Mouse (Mus musculus): ENCODE results near the gene Serpina3g. TPM values are rescaled to one million over a fixed set of nuclear protein-coding genes. Genes with fewer than 3 reads are reported as not detected.
"Not testable (repeated sequence)": the region's sequence is repeated elsewhere in the genome, so short reads cannot be mapped to it uniquely, and the experiment has no call there.

Serpina3g gene
- total RNA-seq (2022) = not detected

DNA sequence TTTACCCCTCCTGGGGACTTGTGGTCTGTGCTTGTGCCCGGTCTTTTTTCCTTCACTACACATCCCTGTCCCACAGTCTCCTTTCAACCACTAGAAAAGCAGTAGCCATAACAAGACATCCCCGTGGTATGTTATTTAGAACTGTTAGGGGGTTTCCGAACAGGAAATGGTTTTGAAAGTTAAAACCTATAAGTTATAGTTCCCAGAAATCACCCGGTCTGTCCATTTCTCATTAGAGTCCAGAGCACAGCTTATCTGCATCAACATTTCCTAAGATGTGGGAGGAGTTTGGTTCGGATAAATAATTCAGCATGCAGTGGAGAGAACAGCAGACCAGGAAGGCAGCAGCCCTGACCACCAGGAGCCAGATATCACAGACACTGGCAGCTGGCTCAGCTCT, at the start of gene Serpina3g:
Serpina3g (plus strand) TSS at position 331 of the 400 bp plus-strand sequence.
- DNase-seq (ENCODE audit: low spot score in 2 of 2) = no peak

- no peak for DNase-seq (ENCODE audit: low spot score in 2 of 2)
These were observed 46.8 kb upstream of the Serpina3g start for GRCm38 (mm10) chr12:104189246-104189645.

GRCm38 (mm10) chr12:104190852-104191251, 45.2 kb upstream of the Serpina3g start:
- DNase-seq (ENCODE audit: low spot score in 2 of 2) = no peak

DNA sequence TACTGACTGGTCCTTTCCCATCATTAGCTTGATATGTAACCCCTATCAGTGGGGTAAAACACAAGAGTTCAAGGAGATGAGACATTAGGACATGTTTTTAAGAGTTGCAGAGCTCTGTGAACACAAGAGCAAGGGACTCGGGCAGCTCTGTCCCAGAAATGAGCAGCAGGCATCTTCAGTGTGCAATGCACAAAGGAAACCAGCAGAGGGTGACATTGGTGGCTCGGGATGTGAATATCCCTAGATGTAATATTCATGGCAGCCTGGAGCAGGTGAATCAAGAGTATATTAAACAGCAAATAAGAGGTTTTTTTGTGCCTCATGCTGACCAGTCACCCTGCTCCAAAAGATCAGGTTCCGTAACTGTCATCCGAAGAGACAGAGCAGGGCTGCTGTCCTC, 26.9 kb upstream of the Serpina3g start:
- DNase-seq (ENCODE audit: low spot score in 2 of 2) = no peak

DNA sequence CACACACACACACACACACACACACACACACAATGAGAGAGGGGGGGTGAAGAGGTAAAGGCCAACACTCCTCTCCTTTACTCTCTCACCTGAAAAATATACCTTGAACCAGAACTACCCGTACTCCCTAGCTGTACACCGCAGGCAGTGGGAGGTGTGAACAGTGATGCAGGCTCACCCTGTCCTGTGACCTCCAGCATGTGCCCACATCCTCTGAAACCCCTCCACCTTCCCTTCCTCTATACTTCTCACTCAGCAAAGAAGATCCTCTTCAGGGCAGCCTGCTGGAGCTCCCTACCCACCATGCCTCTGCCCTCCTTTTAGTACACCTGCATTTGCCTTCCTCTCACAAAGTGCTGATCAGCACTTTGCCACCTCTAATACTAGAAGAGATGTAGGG, 26.2 kb upstream of the Serpina3g start:
- no peak for DNase-seq (ENCODE audit: low spot score in 2 of 2)

- DNase-seq (ENCODE audit: low spot score in 2 of 2) = no peak
These were observed 22.2 kb upstream of the Serpina3g start for GRCm38 (mm10) chr12:104213689-104214444.

GRCm38 (mm10) chr12:104214445-104214753, 21.6 kb upstream of the Serpina3g start, which contains the start of gene Serpina3f:
Gene Serpina3f (plus strand): TSS chr12:104214544.
- no peak for DNase-seq (ENCODE audit: low spot score in 2 of 2)

DNA sequence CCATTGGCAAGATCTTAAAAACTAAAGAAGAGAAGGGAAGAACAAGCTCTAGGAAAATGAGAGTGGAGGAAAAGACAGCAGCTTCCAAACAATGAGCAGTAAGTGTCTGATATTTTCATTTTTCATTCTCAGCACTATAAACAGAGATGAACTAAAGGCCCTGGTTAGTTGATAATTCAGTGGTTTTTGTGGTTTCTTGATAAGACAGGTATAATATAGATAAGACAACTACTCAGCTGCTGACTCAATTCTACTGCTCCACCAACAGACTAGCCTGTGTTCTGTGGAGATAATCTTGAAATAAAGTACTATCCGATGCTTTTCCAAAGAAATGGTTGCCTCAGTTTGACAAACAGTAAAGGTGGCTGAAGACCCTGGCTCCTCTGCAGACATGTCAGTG, 20.8 kb upstream of the Serpina3g start:
- DNase-seq (ENCODE audit: low spot score in 2 of 2) = no peak

GRCm38 (mm10) chr12:104221616-104222015, 14.4 kb upstream of the Serpina3g start:
- DNase-seq (ENCODE audit: low spot score in 2 of 2) = no peak

DNA sequence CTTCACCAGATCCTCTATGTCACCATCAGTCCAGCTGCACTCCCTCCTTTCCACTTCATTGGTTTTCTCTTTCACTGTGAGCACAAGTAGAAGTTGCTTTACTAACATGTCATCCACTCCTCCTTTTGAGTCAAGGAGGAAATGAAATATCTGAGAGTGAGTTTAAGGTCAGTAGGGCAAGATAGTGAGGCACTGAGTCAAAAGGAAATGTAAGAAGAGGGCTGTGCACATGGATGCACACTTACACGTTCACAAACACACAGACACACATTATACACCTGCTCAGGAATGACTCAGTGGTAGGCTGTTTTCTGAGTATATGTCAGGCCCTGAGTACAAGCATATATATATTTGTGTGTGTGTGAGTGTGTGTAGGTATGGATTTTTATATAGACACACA, 12.4 kb upstream of the Serpina3g start:
- DNase-seq (ENCODE audit: low spot score in 2 of 2) = no peak

DNA sequence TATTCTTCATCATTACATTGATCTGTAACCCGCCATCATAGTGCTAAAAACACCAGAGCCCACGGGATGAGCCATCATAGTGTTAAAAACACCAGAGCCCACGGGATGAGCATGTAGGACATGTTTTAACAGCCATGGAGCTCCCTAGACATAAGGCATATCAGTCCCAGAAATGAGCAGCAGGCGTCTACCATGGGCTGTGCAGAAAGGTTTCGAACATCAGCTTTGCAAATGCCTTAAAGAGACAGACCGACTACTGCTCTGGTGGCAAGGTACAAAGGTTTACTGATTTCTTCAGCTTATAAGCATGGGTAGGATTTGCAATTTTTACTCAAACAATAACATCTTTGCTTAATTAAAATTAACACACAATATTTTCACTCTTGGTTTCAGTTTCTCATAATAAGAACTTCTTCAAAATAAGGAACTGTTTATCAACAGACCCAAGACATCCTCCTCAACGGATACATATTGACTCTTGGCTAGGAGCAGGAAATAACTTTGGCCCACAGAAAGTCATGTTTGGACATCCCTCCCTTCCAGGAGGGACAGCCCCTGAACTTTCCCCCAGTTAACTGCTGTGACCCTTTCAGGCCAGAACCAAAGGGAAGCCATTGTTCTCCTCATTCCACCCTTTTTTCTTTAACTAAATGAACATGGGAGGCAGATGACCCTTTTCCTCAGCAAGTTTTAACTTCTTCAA, 11.3 kb upstream of the Serpina3g start:
- no peak for DNase-seq (ENCODE audit: low spot score in 2 of 2)

GRCm38 (mm10) chr12:104230762-104231161, 5.3 kb upstream of the Serpina3g start:
- DNase-seq (ENCODE audit: low spot score in 2 of 2) = no peak

DNA sequence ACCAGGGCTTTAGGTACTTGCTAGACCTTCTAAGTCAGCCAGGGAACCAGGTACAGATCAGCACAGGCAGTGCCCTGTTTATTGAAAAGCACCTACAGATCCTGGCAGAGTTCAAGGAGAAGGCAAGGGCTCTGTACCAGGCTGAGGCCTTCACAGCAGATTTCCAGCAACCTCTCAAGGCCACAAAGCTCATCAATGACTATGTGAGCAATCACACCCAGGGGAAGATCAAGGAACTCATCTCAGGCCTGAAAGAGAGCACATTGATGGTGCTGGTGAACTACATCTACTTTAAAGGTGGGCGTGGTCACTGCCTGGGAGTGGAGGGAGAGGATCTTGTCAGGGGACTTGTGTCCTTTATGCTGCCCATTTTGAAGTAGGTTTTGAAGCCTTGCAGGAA, 2.0 kb downstream of the Serpina3g start:
- not testable (repeated sequence) for DNase-seq (ENCODE audit: low spot score in 2 of 2)

DNA sequence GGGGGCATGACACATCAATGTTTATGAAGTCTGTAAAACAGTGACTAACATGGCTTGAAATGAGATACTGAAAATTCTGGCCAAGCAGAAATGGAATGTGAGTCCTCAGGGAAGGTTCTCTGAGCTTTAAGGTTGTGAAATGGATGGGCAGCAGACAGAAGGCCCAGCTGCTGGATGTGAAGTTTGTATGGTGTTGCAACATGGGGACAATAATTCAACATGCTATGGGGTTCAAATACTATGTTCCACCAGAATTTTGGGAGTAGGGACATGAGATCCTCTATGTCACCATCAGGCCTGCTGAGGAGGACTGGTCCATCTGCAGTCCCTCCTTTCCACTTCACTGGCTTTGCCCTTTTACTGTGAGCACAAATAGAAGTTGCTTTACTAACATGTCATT, 7.3 kb downstream of the Serpina3g start:
- no peak for DNase-seq (ENCODE audit: low spot score in 2 of 2)

DNA sequence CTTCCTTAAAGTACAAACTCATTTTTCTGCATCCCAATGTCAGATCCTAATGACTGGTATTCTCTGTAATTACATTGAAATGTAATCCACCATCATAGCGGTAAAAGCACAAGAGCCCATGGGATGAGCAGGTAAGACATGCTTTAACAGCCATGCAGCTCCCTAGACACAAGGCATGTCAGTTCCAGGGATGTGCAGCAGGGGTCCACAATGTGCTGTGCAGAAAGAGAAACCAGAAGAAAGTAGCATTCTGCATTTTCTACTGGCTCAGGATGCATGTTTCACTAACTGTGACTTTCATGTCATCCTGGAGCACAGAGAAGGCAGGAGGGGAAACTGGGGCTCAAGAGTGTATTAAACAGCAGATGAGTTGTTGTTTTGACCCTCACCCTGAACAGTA, 9.0 kb downstream of the Serpina3g start:
- DNase-seq (ENCODE audit: low spot score in 2 of 2) = no peak

DNA sequence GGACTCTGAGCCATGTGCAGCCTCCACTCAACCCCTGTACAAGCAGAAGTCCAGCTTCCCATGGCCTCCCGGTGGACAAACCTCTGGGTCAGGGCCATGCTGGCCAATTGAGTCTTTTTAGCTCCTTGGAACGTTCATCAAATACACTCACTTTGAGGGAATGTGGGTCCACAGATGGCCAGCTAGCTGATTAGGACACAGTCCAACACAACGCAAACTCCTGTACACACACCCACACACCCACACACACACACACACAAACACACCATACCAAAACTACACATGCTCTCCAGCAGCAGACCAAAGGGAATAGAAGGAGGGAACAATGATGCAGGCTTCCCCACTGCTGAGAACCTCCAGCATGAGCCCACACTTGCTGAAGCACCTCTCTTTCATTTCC, 9.6 kb downstream of the Serpina3g start:
- peak in 1 of 2 experiments; percentile 5 for DNase-seq (ENCODE audit: low spot score in 2 of 2)

- no peak for DNase-seq (ENCODE audit: low spot score in 2 of 2)
These were observed 11.5 kb downstream of the Serpina3g start for GRCm38 (mm10) chr12:104247553-104248002.

- no peak for DNase-seq (ENCODE audit: low spot score in 2 of 2)
These were observed 12.2 kb downstream of the Serpina3g start for GRCm38 (mm10) chr12:104248231-104248630.

DNA sequence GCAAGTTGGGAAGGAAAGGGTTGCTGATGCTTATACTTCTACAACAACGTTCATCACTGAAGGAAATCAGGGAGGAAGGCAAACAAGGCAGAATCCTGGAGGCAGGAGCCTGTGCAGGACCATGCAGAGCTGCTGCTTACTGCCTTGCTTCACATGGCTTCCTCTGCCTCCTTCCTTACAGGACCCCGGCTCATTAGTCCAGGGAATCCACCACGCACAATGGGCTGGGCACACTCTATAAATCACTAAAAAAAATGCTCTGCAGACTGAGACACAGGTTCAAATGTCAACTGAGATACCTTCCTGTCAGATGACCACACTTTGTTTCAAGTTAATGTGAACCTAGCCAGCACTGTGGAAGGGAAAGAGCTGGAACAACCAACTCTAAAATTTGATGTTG, 25.0 kb downstream of the Serpina3g start:
- DNase-seq (ENCODE audit: low spot score in 2 of 2) = no peak

DNA sequence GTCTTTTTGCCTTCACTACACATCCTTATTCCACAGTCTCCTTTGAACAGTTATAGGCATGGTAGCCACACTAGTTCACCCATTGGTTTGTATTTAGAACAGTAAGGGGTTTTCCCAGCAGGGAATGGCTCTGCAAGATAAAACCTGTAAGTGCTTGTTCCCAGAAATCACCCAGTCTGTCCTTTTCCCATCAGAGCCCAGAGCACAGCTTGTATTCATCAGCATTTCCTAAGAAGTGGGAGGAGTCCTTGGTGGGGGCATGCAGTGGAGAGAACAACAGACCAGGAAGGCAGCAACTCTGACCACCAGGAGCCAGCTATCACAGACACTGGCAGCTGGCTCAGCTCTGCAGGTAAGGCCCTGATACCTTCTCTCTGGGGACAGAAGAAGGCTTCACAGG, 26.8 kb downstream of the Serpina3g start, which contains the start of gene Serpina3i:
Serpina3i (plus strand) TSS at position 260 of the 400 bp plus-strand sequence.
- no peak for DNase-seq (ENCODE audit: low spot score in 2 of 2)

DNA sequence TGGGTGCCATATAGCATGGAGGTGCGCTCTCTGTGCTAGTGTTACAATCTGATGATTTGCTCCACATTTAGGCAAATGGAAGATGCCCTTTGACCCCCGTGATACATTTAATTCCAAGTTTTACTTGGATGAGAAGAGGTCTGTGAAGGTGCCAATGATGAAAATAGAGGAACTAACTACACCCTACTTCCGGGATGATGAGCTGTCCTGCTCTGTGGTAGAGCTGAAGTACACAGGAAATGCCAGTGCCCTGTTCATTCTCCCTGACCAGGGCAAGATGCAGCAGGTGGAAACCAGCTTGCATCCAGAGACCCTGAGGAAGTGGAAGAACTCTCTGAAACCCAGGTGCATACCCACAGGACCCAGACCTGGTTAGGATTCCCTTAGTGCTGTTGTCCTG, 30.3 kb downstream of the Serpina3g start:
- no peak for DNase-seq (ENCODE audit: low spot score in 2 of 2)

- DNase-seq (ENCODE audit: low spot score in 2 of 2) = no peak
These were observed 42.4 kb downstream of the Serpina3g start for GRCm38 (mm10) chr12:104278216-104279055.
